Mouse (Mus musculus) midbrain, embryonic 11.5 days (tissue): Measurements from ENCODE around the gene Six3. TPM values are rescaled to one million over a fixed set of nuclear protein-coding genes. Genes with fewer than 3 reads are reported as not detected.

Experiments used
- ATAC-seq: fragments of 200-750 bp; cut with Nextera tagmentation; 2 replicates; pipeline ENCODE4 v1.8.0; 2017; ENCODE audit warnings: moderate TSS enrichment, moderate library complexity; ENCODE audit not compliant: low FRiP score
- DNase-seq: peaks from one replicate; pipeline ENCODE4 v3.0.0; 2015; ENCODE audit warnings: low spot score; ENCODE audit errors: missing footprints
- H3K27ac ChIP-seq: fragments of 300-500 bp; sonication (generic); 2 replicates; pipeline ENCODE4 v1.5.1; 2014; ENCODE audit warnings: low read depth, low read length
- H3K27me3 ChIP-seq: fragments of 300-500 bp; sonication (generic); 2 replicates; pipeline ENCODE4 v1.6.1; 2014; ENCODE audit warnings: mild to moderate bottlenecking, low read length, moderate library complexity, mixed read lengths; ENCODE audit not compliant: control insufficient read depth, insufficient read depth
- H3K36me3 ChIP-seq: fragments of 300-500 bp; sonication (generic); 2 replicates; pipeline ENCODE4 v1.6.1; 2014; ENCODE audit warnings: mild to moderate bottlenecking, low read length, moderate library complexity, mixed read lengths; ENCODE audit not compliant: control insufficient read depth, insufficient read depth
- H3K4me1 ChIP-seq: fragments of 300-500 bp; sonication (generic); 2 replicates; pipeline ENCODE4 v1.6.1; 2014; ENCODE audit warnings: low read length; ENCODE audit not compliant: control insufficient read depth, insufficient read depth
- H3K4me2 ChIP-seq: fragments of 300-500 bp; sonication (generic); 2 replicates; pipeline ENCODE4 v1.6.1; 2014; ENCODE audit warnings: mild to moderate bottlenecking, moderate library complexity
- H3K4me3 ChIP-seq: fragments of 300-500 bp; sonication (generic); 2 replicates; pipeline ENCODE4 v1.5.1; 2014; ENCODE audit warnings: low read depth, low read length
- H3K9ac ChIP-seq: fragments of 300-500 bp; sonication (generic); 2 replicates; pipeline ENCODE4 v1.6.1; 2014; ENCODE audit warnings: low read length
- H3K9me3 ChIP-seq: fragments of 300-500 bp; sonication (generic); 2 replicates; pipeline ENCODE4 v1.6.1; 2016; ENCODE audit warnings: low read length; ENCODE audit not compliant: control insufficient read depth
- WGBS: fragments of 180-500 bp; shearing (Covaris S2); extraction: QIAGEN DNeasy Blood & Tissue Kit; methylation state at CpG from one replicate; pipeline ENCODE4 v1.1.7; 2014; 5-methylcytosine and 5-hydroxymethylcytosine counted together
- polyA plus RNA-seq: library from polyadenylated mRNA; unstranded; fragments of >200 nt; fragmentation: Nextera tagmentation; extraction: Ambion mirVana; gene quantifications from 2 replicates; pipeline ENCODE4 v1.2.1, GENCODE M21; 2014

Six3 gene
- polyA plus RNA-seq, 1 experiment from 2014 or later = 6.7 TPM

GRCm38 (mm10) chr17:85609621-85610392 is 3.6 kb upstream of the Six3 start:
- DNase-seq (peak; percentile 93), ATAC-seq (no peak)
- H3K9me3 ChIP-seq = no peaks in the 10 kb centered on the region
- H3K9ac ChIP-seq = no peak overlapping the region
- 6% methylated on average over 13 of the region's 13 CpGs for WGBS
- peaks cover 11% of the 10 kb centered on the region for H3K4me1 ChIP-seq
- H3K36me3 ChIP-seq = no peaks in the 10 kb centered on the region
- no peak overlapping the region for H3K4me2 ChIP-seq
- H3K27me3 ChIP-seq = peaks cover 91% of the 10 kb centered on the region
- no peak overlapping the region for H3K27ac ChIP-seq
- no peak overlapping the region for H3K4me3 ChIP-seq

DNA sequence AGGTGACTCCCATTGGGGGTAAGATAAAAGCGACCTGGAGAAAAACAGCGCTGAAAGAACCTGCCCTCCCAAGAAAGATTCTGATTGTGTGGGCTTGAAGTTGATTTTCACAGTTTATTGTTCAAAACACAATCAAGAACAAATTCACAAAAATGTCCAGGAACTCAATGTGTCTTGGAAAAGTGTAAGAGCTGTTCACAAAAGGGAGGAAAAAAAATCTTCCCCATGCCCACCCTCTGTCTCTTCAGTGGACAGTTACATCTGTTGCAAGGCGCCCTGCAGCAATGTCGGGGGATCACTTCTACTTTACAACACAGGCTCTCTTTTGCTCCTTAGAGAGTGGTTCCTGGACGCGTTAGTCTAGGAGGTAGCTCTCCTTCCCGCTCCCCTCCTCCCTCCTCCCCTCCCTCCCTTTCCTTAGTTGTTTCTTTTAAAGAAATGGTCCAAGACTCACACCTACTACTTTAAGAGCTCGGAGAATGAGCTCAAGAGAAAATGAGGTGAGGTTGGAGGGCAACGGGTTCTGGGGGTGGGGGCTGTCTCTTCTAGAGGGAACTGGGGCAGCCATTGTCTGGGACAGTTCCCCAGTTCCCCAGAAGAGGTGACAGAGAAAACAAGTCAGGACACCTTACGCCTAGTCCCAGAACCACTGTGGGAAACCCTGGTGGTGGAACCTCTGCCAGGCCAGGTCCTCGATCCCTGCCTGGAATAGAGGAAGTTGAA is 2.9 kb upstream of the Six3 start:
- no peaks in the 10 kb centered on the region for H3K9me3 ChIP-seq
- H3K4me3 ChIP-seq = no peak overlapping the region
- ATAC-seq = no peak
- H3K27ac ChIP-seq = no peak overlapping the region
- peak; percentile 94 for DNase-seq
- H3K27me3 ChIP-seq = peaks cover 91% of the 10 kb centered on the region
- no peaks in the 10 kb centered on the region for H3K36me3 ChIP-seq
- peaks cover 17% of the 10 kb centered on the region for H3K4me1 ChIP-seq
- H3K9ac ChIP-seq = no peak overlapping the region
- H3K4me2 ChIP-seq = no peak overlapping the region
- WGBS = 12% methylated on average over 11 of the region's 11 CpGs

GRCm38 (mm10) chr17:85611521-85612515 is 1.6 kb upstream of the Six3 start:
- H3K27me3 ChIP-seq = peaks cover 95% of the 10 kb centered on the region
- ATAC-seq (no peak), DNase-seq (peak; percentile 91)
- no peaks in the 10 kb centered on the region for H3K36me3 ChIP-seq
- H3K4me2 ChIP-seq = no peak overlapping the region; the same call in 1 of the 2 replicates
- no peak overlapping the region for H3K9ac ChIP-seq
- H3K4me1 ChIP-seq = peaks cover 17% of the 10 kb centered on the region
- H3K9me3 ChIP-seq = no peaks in the 10 kb centered on the region
- WGBS = 8% methylated on average over 19 of the region's 19 CpGs
- no peak overlapping the region for H3K4me3 ChIP-seq
- H3K27ac ChIP-seq = no peak overlapping the region

DNA sequence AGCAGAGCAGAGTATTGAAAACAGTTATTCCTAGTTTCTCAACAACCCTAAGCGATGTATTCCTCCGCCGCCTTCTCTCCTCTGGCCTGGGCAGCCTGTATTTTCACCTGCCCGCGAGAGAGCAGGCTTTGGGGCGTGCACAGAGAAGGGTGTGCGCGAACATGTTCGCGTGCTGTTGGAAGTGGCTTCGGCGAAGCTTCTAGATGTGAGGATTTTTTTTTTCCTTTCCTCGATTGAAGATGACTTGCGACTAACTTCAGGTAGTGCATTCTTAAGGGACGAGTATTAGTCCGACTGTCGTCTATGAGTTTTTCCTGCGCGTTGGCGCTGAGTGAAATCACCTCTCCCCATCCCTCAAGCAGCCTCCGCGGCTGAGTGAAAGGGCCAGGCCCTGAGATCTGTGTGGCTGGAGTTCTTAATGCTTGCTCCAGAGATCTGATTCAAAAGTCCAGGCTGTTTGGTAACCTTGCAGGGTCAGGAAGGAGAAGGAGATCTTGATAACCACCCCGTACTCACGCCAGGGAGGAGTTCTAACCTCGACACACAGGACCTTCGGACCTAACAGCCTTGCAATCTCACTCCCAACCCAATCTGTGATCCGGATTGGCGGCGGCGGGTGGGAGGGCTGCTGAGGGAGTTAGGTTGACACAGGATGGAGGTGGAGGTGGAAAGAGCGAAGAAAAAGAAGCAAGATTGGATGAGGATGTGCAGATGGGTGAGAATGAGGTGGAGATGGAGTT is 712 bp upstream of the Six3 start:
- under 1% methylated on average over 31 of the region's 31 CpGs for WGBS
- H3K4me1 ChIP-seq = peaks cover 19% of the 10 kb centered on the region
- H3K9me3 ChIP-seq = no peaks in the 10 kb centered on the region
- DNase-seq = peak; percentile 92
- H3K4me2 ChIP-seq = no peak overlapping the region; the same call in 1 of the 2 replicates
- peaks cover 99% of the 10 kb centered on the region for H3K27me3 ChIP-seq
- ATAC-seq = no peak
- H3K9ac ChIP-seq = no peak overlapping the region
- no peak overlapping the region for H3K27ac ChIP-seq
- no peak overlapping the region for H3K4me3 ChIP-seq
- no peaks in the 10 kb centered on the region for H3K36me3 ChIP-seq

DNA sequence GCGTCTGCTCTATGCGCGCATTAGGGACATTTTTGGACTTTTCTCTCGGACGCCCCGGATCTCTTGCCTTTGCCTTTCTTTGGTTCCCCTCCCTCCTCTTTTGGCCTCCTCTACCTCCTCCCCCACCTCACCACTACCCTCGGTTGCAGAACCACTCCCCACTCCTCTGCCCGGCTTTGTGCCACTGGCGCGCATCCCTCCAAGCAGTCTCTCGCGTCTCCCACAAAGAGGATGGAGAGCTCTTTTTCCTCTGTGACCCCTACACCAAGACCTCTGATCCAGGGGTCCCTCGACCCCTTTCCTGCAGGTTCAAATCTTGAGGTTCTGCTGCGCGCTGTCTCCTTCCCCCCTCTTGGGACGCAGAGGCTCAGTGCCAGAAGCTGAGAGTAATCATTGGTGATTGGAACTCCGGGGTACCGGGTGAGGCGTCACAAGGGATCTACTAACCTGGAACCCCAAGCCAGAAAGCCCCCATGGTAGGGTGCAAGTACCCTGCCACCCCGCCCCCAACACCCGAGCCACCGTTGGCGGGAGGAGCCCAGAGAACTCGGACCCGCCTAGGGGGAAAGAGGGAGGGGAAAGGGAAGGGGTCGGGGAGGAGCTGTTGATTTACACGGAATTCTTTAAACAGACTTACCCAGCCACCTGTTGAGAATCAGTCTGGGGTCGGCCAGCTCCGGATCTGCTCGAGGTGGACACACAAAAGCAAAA is 758 bp downstream of the Six3 start:
- H3K27me3 ChIP-seq = peaks cover 100% of the 10 kb centered on the region
- under 1% methylated on average over 30 of the region's 30 CpGs for WGBS
- no peak for ATAC-seq
- H3K27ac ChIP-seq = no peak overlapping the region
- H3K4me1 ChIP-seq = peaks cover 22% of the 10 kb centered on the region
- peak; percentile 93 for DNase-seq
- no peaks in the 10 kb centered on the region for H3K9me3 ChIP-seq
- peak overlapping the region; percentile 34; the same call in 1 of the 2 replicates for H3K4me2 ChIP-seq
- peak overlapping the region; percentile 13 for H3K4me3 ChIP-seq
- no peaks in the 10 kb centered on the region for H3K36me3 ChIP-seq
- H3K9ac ChIP-seq = no peak overlapping the region

DNA sequence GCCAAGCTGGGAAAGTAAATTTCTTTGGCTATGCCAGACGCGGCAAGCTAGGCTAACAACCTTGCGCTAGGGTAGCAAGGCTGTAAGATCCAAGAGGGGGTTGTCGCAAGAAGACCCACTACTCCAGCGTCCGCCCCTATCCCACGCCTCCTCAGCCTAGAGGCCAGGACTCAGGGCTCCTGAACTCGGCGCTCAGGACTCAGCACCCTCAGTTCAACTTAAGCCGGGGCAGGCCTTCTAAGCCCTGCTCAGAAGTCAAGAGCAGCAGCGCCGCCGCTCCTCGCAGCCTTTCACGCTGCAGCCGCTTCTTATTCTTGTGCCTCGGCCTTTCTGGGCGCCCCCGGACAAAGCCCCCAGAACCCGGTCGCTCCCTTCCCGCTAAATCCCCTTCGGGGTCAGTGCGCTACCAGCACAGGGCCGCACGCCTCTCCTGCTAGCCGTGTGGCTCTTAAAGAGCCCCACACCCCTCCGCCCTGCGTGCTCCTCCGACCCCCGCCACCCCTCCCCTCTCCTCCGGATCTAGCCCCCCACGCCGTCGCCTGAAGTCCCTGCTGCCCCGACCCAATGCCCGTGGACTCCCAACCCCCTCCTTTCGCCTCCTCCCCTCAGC is 1.4 kb downstream of the Six3 start:
- Histone ChIP-seq H3K27me3 (peaks cover 99% of the 10 kb centered on the region), H3K4me1 (peaks cover 22% of the 10 kb centered on the region), H3K4me2 (peak overlapping the region; percentile 34), H3K9me3 (no peaks in the 10 kb centered on the region), H3K27ac (no peak overlapping the region), H3K4me3 (peak overlapping the region; percentile 13), H3K9ac (no peak overlapping the region), H3K36me3 (no peaks in the 10 kb centered on the region)
- peak; percentile 17; the same call in 1 of the 2 replicates for ATAC-seq
- DNase-seq = peak; percentile 95
- under 1% methylated on average over 37 of the region's 38 CpGs for WGBS

DNA sequence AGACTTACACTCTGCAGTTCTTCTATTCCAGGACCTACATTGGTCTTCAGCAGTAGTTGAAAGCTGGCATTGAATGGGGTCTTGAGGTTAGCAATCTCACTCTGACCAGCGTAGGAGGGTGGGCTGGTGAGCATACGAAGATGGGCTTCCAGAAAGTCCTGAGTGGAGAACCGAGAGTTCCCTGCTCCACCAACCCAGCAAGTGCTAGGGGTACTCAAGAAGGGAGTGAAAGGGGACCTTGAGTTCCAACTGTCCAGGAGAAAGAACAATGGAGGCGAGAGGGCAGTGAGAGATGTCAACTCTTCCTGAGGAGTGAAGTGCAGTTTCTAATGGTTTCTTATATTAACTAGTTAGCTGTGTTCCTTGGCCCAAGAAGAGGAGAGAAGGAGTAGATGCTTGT is 2.2 kb downstream of the Six3 start:
- Histone ChIP-seq H3K27ac (no peak overlapping the region), H3K27me3 (peaks cover 99% of the 10 kb centered on the region), H3K9ac (0 out of 2 replicates have a peak overlapping the region, but pooled peaks have one; percentile 1), H3K9me3 (no peaks in the 10 kb centered on the region), H3K4me2 (peak overlapping the region; percentile 43; the same call in 1 of the 2 replicates), H3K4me3 (peak overlapping the region; percentile 13), H3K36me3 (no peaks in the 10 kb centered on the region), H3K4me1 (peaks cover 24% of the 10 kb centered on the region)
- WGBS = 2% methylated on average over 4 of the region's 4 CpGs
- DNase-seq = peak; percentile 94
- ATAC-seq = no peak
